Mouse (Mus musculus) erythroblast, embryonic 14.5 days (primary cell): Measurements from ENCODE around the gene Fto. TPM values are rescaled to one million over a fixed set of nuclear protein-coding genes. Genes with fewer than 3 reads are reported as not detected.

ENCODE experiments used
- H3K27me3 ChIP-seq: 2 replicates; pipeline ENCODE4 v1.6.1; 2012; ENCODE audit warnings: inconsistent platforms; ENCODE audit not compliant: control insufficient read depth
- H3K36me3 ChIP-seq: 2 replicates; pipeline ENCODE4 v1.6.1; 2012; ENCODE audit warnings: mild to moderate bottlenecking, inconsistent platforms; ENCODE audit not compliant: control insufficient read depth
- H3K4me1 ChIP-seq: 2 replicates; pipeline ENCODE4 v1.6.1; 2012; ENCODE audit warnings: inconsistent platforms; ENCODE audit not compliant: control insufficient read depth
- H3K4me3 ChIP-seq: replicated peaks from 2 replicates; pipeline ENCODE3; 2012; ENCODE audit warnings: moderate library complexity, mild to moderate bottlenecking, inconsistent platforms
- H3K9me3 ChIP-seq: 2 replicates; pipeline ENCODE4 v1.6.1; 2012; ENCODE audit warnings: low read length, inconsistent platforms, mixed read lengths; ENCODE audit not compliant: control insufficient read depth
- GATA1 ChIP-seq: IDR thresholded peaks from 2 replicates; pipeline ENCODE4 v1.6.1; 2012; ENCODE audit warnings: low read length, inconsistent platforms, mixed read lengths
- TAL1 ChIP-seq: IDR thresholded peaks from 3 replicates; pipeline ENCODE4 v1.6.1; 2012; ENCODE audit warnings: low read length, inconsistent platforms, mixed read lengths
- polyA plus RNA-seq: library from polyadenylated mRNA; stranded (reverse); fragments of >175 nt; gene quantifications from 2 replicates; pipeline ENCODE4 v1.2.3, GENCODE M21; 2012

The Fto gene
- polyA plus RNA-seq, 1 experiment, result 0.33 TPM

GRCm38 (mm10) chr8:91282655-91283054 is 30.7 kb upstream of the Fto start:
- no peak overlapping the region for H3K4me3 ChIP-seq
- H3K9me3 ChIP-seq, result no peaks in the 10 kb centered on the region
- TF ChIP-seq TAL1 (no peak), GATA1 (no peak)
- no peaks in the 10 kb centered on the region for H3K36me3 ChIP-seq
- peaks cover 31% of the 10 kb centered on the region for H3K4me1 ChIP-seq
- no peaks in the 10 kb centered on the region for H3K27me3 ChIP-seq

- Histone ChIP-seq H3K9me3 (no peaks in the 10 kb centered on the region), H3K4me3 (no peak overlapping the region), H3K27me3 (no peaks in the 10 kb centered on the region), H3K36me3 (no peaks in the 10 kb centered on the region), H3K4me1 (peaks cover 39% of the 10 kb centered on the region)
- no peak for TF ChIP-seq GATA1
- no peak for TF ChIP-seq TAL1
Measured at GRCm38 (mm10) chr8:91283815-91284214, 29.5 kb upstream of the Fto start.

- Histone ChIP-seq H3K4me3 (no peak overlapping the region), H3K36me3 (no peaks in the 10 kb centered on the region), H3K4me1 (peaks cover 36% of the 10 kb centered on the region), H3K9me3 (no peaks in the 10 kb centered on the region), H3K27me3 (no peaks in the 10 kb centered on the region)
- no peak for TF ChIP-seq TAL1
- TF ChIP-seq GATA1, result no peak
Measured at GRCm38 (mm10) chr8:91286237-91286636, 27.1 kb upstream of the Fto start.

DNA sequence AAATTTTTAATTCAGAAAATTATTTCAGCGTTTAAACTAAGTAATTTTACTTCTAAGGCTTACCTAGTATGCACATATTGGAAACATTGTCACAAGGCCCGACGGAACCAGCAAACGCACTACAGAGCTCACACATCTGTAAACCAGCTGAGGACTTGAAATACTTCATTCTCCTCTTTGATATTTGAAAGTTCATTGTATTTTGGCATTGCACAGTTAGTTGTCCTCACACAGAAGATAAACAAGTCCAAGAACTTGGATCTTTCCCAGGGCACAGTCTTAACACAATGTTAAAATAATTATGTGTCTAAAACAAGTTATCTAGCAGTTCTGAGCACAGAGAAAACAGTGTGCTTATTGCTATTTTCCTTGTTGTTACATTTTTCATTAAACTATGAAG is 22.7 kb upstream of the Fto start:
- TF ChIP-seq TAL1, result no peak
- TF ChIP-seq GATA1, result no peak
- Histone ChIP-seq H3K9me3 (no peaks in the 10 kb centered on the region), H3K36me3 (no peaks in the 10 kb centered on the region), H3K27me3 (no peaks in the 10 kb centered on the region), H3K4me1 (peaks cover 25% of the 10 kb centered on the region), H3K4me3 (no peak overlapping the region)

GRCm38 (mm10) chr8:91295786-91296185 is 17.5 kb upstream of the Fto start:
- H3K36me3 ChIP-seq, result peaks cover 5% of the 10 kb centered on the region
- no peaks in the 10 kb centered on the region for H3K9me3 ChIP-seq
- no peak overlapping the region for H3K4me3 ChIP-seq
- H3K27me3 ChIP-seq, result no peaks in the 10 kb centered on the region
- H3K4me1 ChIP-seq, result no peaks in the 10 kb centered on the region
- no peak for TF ChIP-seq TAL1
- no peak for TF ChIP-seq GATA1

DNA sequence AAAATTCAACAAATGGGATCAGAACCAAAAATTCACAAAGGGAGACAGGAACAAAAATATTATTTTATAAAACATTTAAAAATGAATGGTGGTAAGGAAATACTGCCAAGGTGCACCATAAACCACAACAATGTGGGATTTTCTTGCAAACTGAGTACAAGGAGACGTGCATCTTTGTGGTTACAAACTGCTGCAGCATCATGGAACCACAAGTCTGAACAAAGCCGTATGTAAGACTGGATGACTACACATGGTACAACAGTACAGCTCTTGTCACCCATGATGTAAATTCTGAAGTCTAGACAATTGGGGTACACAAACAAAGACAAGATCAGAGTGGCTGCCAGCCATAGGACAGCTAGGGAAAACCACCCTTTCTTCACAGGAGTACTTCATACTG is 14.7 kb upstream of the Fto start:
- Histone ChIP-seq H3K9me3 (no peaks in the 10 kb centered on the region), H3K27me3 (no peaks in the 10 kb centered on the region), H3K4me1 (no peaks in the 10 kb centered on the region), H3K36me3 (peaks cover 16% of the 10 kb centered on the region), H3K4me3 (no peak overlapping the region)
- TF ChIP-seq TAL1, result no peak
- TF ChIP-seq GATA1, result no peak

- Histone ChIP-seq H3K36me3 (peaks cover 20% of the 10 kb centered on the region), H3K4me1 (no peaks in the 10 kb centered on the region), H3K27me3 (no peaks in the 10 kb centered on the region), H3K4me3 (no peak overlapping the region), H3K9me3 (no peaks in the 10 kb centered on the region)
- no peak for TF ChIP-seq TAL1
Measured at GRCm38 (mm10) chr8:91304481-91305386, 8.6 kb upstream of the Fto start.

- TF ChIP-seq TAL1, result no peak
- TF ChIP-seq GATA1, result no peak
- H3K4me3 ChIP-seq, result peak overlapping the region; percentile 69
- peaks cover 36% of the 10 kb centered on the region for H3K4me1 ChIP-seq
Measured at GRCm38 (mm10) chr8:91312342-91312741, 983 bp upstream of the Fto start.

GRCm38 (mm10) chr8:91317567-91318227 is 4.4 kb downstream of the Fto start:
- H3K27me3 ChIP-seq, result no peaks in the 10 kb centered on the region
- H3K36me3 ChIP-seq, result no peaks in the 10 kb centered on the region
- TF ChIP-seq GATA1, result no peak
- TF ChIP-seq TAL1, result no peak
- no peaks in the 10 kb centered on the region for H3K9me3 ChIP-seq
- H3K4me1 ChIP-seq, result peaks cover 44% of the 10 kb centered on the region
- no peak overlapping the region for H3K4me3 ChIP-seq

More at GRCm38 (mm10) chr8:91312342-91312741, 983 bp upstream of the Fto start:
- no peaks in the 10 kb centered on the region for H3K36me3 ChIP-seq
- H3K27me3 ChIP-seq, result no peaks in the 10 kb centered on the region
- no peaks in the 10 kb centered on the region for H3K9me3 ChIP-seq
